Mouse (Mus musculus): ENCODE measurements around the gene Yap1. TPM values are rescaled to one million over a fixed set of nuclear protein-coding genes. Genes with fewer than 3 reads are reported as not detected.
"Not testable (repeated sequence)": the region's sequence is repeated elsewhere in the genome, so short reads cannot be mapped to it uniquely, and the experiment has no call there.

The Yap1 gene
- polyA plus RNA-seq, 1 experiment from 2014 or later: 40.0 TPM

DNA sequence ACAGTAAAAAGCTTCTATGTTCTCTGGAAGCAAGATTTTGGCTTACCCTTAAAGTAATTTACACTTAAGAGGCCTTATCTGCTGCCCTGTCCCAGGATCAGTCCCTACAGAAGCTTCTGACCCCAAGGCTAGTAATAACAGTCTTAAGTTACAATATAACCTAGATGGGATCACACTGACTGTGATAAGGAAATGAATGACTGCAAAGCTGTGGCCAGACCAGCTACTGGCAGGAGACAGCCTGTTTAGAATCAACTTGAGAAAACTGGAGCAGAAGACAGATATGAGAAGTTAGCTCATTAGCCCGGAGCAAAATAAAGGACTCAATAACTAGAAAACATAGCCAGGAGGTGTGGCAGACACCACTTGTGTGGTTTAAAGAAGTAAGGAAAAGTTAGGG is 97.8 kb downstream of the Yap1 start:
- no peaks in the 10 kb centered on the region for H3K27me3 ChIP-seq
- WGBS: 67% methylated on average over 1 of the region's 1 CpGs
- no peak for ATAC-seq (replicated peaks; ENCODE audit: low FRiP score)
- no peak overlapping the region for H3K4me3 ChIP-seq (replicated peaks)
- H3K36me3 ChIP-seq: no peaks in the 10 kb centered on the region
- H3K4me2 ChIP-seq: no peak overlapping the region
- no peak overlapping the region for H3K27ac ChIP-seq
- H3K4me1 ChIP-seq: peaks cover 15% of the 10 kb centered on the region
- no peak overlapping the region for H3K9ac ChIP-seq
- 0 out of 2 replicates have a peak, but pooled peaks cover 3% of the 10 kb centered on the region for H3K9me3 ChIP-seq (replicated peaks)

DNA sequence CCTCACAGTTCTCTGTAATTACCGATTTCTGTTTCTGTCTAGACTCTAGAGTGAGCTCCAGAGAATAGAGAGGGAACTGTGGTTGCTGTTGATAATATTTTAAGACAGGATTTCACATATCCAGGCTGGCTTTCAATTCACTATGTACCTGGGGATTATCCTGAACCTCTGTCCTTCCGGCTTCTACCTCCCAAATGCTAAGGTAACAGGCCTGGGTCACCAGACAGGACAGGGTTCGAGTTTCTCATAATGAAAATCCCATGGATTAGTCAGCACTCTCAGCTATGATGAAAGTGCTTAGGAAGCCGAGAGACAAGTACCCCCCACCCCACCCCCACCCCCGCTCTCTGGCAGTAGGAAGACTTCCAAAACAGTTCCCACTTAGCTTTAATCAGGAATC is 100.6 kb downstream of the Yap1 start:
- 75% methylated on average over 5 of the region's 5 CpGs for WGBS
- H3K4me1 ChIP-seq: peaks cover 15% of the 10 kb centered on the region
- no peaks in the 10 kb centered on the region for H3K27me3 ChIP-seq
- ATAC-seq (replicated peaks; ENCODE audit: low FRiP score): no peak
- no peak overlapping the region for H3K4me2 ChIP-seq
- H3K4me3 ChIP-seq (replicated peaks): no peak overlapping the region
- H3K36me3 ChIP-seq: no peaks in the 10 kb centered on the region
- H3K9me3 ChIP-seq (replicated peaks): no peaks in the 10 kb centered on the region
- H3K9ac ChIP-seq: no peak overlapping the region
- no peak overlapping the region for H3K27ac ChIP-seq

DNA sequence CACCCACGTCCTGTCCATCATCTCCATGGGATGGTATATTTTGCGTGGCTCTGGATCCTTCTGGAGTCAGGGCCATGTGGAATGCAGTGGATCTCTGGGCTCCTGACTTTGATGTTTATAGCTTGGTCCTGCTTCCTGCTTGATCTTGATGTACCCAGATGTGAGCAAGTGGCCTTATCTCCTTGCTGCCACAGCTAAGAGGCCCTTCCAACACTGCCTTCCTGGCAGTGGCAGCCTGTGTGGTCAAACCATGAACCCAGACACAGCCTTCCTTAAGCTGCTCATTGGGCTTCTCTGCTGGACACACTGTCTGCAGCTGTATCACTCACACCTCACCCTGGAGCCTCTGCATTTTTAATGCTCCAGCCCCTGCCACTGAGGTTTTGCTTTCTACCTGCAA is 101.1 kb downstream of the Yap1 start:
- Histone ChIP-seq H3K9me3 (replicated peaks) (no peaks in the 10 kb centered on the region), H3K4me2 (no peak overlapping the region), H3K27me3 (no peaks in the 10 kb centered on the region), H3K9ac (no peak overlapping the region), H3K4me1 (peaks cover 15% of the 10 kb centered on the region), H3K27ac (peak overlapping the region; percentile 32), H3K4me3 (replicated peaks) (no peak overlapping the region), H3K36me3 (no peaks in the 10 kb centered on the region)
- 54% methylated on average over 2 of the region's 2 CpGs for WGBS
- ATAC-seq (replicated peaks; ENCODE audit: low FRiP score): no peak; the same call in 1 of the 2 replicates

DNA sequence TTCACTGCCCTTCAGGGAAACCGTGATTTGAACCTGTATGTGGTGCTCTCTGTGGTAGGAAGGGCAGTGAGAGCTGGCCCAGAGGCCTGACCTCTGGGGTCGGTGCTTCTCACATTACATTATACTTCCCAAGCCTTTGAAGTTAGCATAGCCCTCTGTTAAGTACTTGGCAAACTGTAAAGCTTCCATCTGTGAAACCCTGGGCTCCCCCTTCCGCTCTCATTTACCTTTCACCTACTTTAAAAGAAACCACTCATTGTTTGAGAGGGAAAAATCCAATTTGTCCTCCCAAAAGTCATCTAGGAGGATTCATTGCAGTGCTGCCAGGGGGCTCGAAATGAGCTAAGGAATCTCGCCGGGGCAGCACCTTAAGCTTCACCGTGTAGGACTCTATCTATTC is 102.1 kb downstream of the Yap1 start:
- ATAC-seq (replicated peaks; ENCODE audit: low FRiP score): peak; percentile 90
- Histone ChIP-seq H3K27ac (peak overlapping the region; percentile 51; the same call in 1 of the 2 replicates), H3K4me2 (peak overlapping the region; percentile 7; the same call in 1 of the 2 replicates)

DNA sequence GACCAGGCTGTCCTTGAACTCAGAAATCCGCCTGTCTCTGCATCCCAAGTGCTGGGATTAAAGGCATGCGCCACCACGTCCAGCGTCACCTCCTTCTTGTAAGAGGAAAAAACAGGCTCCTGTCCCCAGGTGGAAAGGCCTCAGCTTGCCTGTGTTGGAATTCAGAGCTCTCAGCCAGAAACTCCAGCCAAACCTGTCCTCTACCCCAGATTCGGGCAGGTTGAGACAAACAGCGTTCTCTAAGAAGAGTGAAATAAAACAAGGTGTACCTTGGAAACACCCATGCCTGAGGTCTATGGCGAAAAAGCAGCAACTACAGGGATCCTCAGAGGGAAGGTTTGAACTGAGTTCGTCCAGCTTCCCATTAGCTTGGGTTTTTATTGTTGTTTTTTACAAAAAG is 103.4 kb downstream of the Yap1 start:
- Histone ChIP-seq H3K4me2 (no peak overlapping the region), H3K9me3 (replicated peaks) (no peaks in the 10 kb centered on the region), H3K4me3 (replicated peaks) (no peak overlapping the region), H3K4me1 (peaks cover 15% of the 10 kb centered on the region), H3K27ac (no peak overlapping the region), H3K9ac (no peak overlapping the region), H3K36me3 (no peaks in the 10 kb centered on the region), H3K27me3 (no peaks in the 10 kb centered on the region)
- ATAC-seq (replicated peaks; ENCODE audit: low FRiP score): no peak
- 94% methylated on average over 8 of the region's 8 CpGs for WGBS

More for the DNA sequence above, 102.1 kb downstream of the Yap1 start:
- no peaks in the 10 kb centered on the region for H3K27me3 ChIP-seq
- 10% methylated on average over 7 of the region's 7 CpGs for WGBS
- no peaks in the 10 kb centered on the region for H3K36me3 ChIP-seq
- H3K4me1 ChIP-seq: peaks cover 15% of the 10 kb centered on the region
- H3K9me3 ChIP-seq (replicated peaks): no peaks in the 10 kb centered on the region
- no peak overlapping the region for H3K9ac ChIP-seq
- no peak overlapping the region for H3K4me3 ChIP-seq (replicated peaks)

DNA sequence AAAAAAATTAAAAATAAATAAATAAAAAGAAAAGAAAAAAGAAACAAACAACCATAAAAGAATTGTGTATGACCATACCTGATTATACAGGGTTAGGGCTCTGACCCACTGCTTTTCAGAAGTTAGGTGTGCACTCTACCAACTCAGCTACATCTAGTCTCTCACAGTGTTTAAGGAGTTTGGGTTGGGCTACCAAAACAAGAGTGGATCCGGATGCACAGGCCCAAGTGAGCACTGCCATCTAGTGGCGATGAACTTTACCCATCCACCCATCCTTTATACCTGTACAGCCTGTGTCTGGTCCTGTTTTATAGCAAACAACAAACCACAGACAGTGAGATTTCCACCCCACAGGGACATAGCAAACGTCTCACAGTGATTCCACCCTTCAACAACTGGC is 106.9 kb downstream of the Yap1 start:
- ATAC-seq (replicated peaks; ENCODE audit: low FRiP score): peak; percentile 64; the same call in 1 of the 2 replicates
- no peaks in the 10 kb centered on the region for H3K9me3 ChIP-seq (replicated peaks)
- H3K36me3 ChIP-seq: no peaks in the 10 kb centered on the region

DNA sequence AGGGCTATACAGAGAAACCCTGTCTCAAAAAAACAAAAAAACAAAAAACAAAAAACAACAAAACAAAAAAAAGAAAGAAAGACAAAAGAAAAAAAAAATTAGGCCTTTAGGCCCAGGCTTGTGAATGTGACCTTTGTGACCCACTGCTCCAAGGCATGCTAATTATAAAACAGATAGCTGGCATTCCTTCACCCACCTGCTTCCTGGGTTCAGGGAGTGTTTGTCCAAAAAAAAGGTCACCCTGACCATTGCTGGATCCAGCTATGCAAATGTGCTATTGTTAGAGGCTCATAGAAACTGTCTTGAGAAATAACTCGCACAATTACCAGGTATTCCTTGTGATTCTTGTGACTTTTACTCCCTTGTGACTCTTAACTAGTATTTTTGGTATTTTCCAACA is 112.6 kb downstream of the Yap1 start:
- not testable (repeated sequence) for H3K27me3 ChIP-seq; ATAC-seq (replicated peaks; ENCODE audit: low FRiP score); H3K4me3 ChIP-seq (replicated peaks); H3K36me3 ChIP-seq; H3K4me1 ChIP-seq; H3K9ac ChIP-seq; H3K4me2 ChIP-seq; H3K27ac ChIP-seq; H3K9me3 ChIP-seq (replicated peaks)
- WGBS: 100% methylated on average over 1 of the region's 1 CpGs

More for the DNA sequence above, 106.9 kb downstream of the Yap1 start:
- Histone ChIP-seq H3K9ac (no peak overlapping the region), H3K27ac (no peak overlapping the region), H3K4me1 (peaks cover 8% of the 10 kb centered on the region), H3K4me2 (no peak overlapping the region), H3K27me3 (no peaks in the 10 kb centered on the region), H3K4me3 (replicated peaks) (no peak overlapping the region)
- 2% methylated on average over 3 of the region's 3 CpGs for WGBS

DNA sequence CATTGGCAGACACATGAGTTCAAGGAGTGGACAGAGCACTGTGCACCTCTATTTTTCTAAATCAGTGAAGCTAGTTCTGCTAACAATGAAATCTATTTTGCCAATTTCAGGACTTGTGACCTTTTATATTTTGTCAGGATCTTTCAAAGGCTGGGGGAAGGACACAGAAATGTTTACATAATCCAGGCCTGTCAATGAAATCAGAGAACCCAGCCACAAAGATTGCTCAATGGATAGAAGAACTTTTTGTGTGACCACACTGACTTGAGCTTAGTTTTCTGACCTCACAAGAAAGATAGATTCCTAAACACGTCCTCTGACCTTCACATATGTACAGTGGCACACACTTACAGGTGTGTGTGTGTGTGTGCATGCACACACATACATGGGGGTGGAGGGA is 113.2 kb downstream of the Yap1 start:
- ATAC-seq (replicated peaks; ENCODE audit: low FRiP score): no peak
- Histone ChIP-seq H3K4me2 (no peak overlapping the region), H3K4me3 (replicated peaks) (no peak overlapping the region), H3K9ac (no peak overlapping the region), H3K9me3 (replicated peaks) (no peaks in the 10 kb centered on the region), H3K36me3 (no peaks in the 10 kb centered on the region), H3K4me1 (no peaks in the 10 kb centered on the region), H3K27ac (no peak overlapping the region), H3K27me3 (no peaks in the 10 kb centered on the region)
- WGBS: 75% methylated on average over 1 of the region's 1 CpGs

DNA sequence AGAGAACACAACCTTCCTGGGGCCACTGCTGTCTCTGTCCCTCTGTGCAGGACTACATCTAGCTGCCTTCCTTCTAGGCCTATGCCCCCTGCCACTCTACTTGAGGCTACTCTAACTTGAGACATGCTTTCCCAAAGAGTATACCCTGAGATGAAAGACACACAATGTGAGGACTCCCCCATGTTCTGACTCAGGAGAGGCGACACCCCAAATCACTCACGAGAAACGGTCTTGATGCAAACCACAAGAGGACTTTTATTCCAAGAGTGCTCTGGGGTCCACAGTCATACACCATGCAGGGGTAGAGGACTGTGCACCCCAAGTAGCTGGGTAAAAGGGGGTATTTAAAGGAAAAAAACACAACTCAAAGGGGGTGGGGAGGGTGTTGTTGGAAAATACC is 120.0 kb downstream of the Yap1 start:
- H3K4me1 ChIP-seq: no peaks in the 10 kb centered on the region
- no peak overlapping the region for H3K9ac ChIP-seq
- H3K27me3 ChIP-seq: no peaks in the 10 kb centered on the region
- WGBS: 96% methylated on average over 3 of the region's 3 CpGs
- no peak for ATAC-seq (replicated peaks; ENCODE audit: low FRiP score)
- H3K4me2 ChIP-seq: no peak overlapping the region
- 0 out of 2 replicates have a peak, but pooled peaks cover 5% of the 10 kb centered on the region for H3K9me3 ChIP-seq (replicated peaks)
- no peak overlapping the region for H3K4me3 ChIP-seq (replicated peaks)
- no peaks in the 10 kb centered on the region for H3K36me3 ChIP-seq
- H3K27ac ChIP-seq: no peak overlapping the region

DNA sequence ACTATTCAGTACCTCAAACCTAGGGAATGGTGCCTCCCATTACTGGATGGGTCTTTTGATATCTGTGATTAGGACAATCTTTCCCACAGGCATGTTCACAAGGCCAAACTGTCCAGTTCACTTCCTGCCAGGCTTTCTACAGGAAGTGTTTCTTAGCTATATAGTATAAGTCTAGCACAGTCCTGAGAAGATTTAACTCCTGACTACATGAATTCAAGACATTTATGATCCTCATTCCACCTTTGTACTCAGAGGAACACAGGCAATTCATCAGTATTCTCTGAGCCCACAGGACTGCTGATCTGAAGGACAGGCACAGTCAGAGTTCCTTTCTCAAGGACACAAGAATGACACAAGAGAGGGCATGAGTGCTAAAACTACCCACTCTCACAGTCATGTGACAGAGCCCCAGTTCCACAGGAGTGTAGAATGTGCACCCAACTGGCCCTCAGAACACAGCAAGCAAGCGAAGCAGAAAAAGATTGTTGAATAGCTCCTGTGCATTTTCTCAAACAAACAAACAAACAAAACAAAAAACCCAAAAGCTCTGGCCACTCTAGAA is 122.0 kb downstream of the Yap1 start:
- H3K4me1 ChIP-seq: no peaks in the 10 kb centered on the region
- 97% methylated on average over 1 of the region's 1 CpGs for WGBS
- no peak overlapping the region for H3K27ac ChIP-seq
- H3K9me3 ChIP-seq (replicated peaks): 0 out of 2 replicates have a peak, but pooled peaks cover 5% of the 10 kb centered on the region
- H3K4me3 ChIP-seq (replicated peaks): no peak overlapping the region
- H3K36me3 ChIP-seq: no peaks in the 10 kb centered on the region
- ATAC-seq (replicated peaks; ENCODE audit: low FRiP score): no peak
- no peak overlapping the region for H3K9ac ChIP-seq
- no peaks in the 10 kb centered on the region for H3K27me3 ChIP-seq
- H3K4me2 ChIP-seq: no peak overlapping the region

Other genes starting within 250 kb of the Yap1 start
- gene Tmem123, start 240.6 kb downstream of the Yap1 start, polyA plus RNA-seq (2015; fragmentation: Nextera tagmentation; extraction: Ambion mirVana): 93.6 and 94.8 TPM in 2 replicates
- 35.6 and 37.9 TPM in 2 replicates for gene Birc2, start 167.5 kb downstream of the Yap1 start, polyA plus RNA-seq (2015; fragmentation: Nextera tagmentation; extraction: Ambion mirVana)
- gene Birc3, start 131.4 kb downstream of the Yap1 start, polyA plus RNA-seq (2015; fragmentation: Nextera tagmentation; extraction: Ambion mirVana): 6.6 and 7.9 TPM in 2 replicates
- gene Cfap300, start 38.2 kb upstream of the Yap1 start, polyA plus RNA-seq (2015; fragmentation: Nextera tagmentation; extraction: Ambion mirVana): 11.2 and 12.0 TPM in 2 replicates
- 3.7 and 4.6 TPM in 2 replicates for gene Cep126, start 129.7 kb upstream of the Yap1 start, polyA plus RNA-seq (2015; fragmentation: Nextera tagmentation; extraction: Ambion mirVana)